Mouse (Mus musculus) neural tube, embryonic 13.5 days (tissue): ENCODE data around the gene Ttll3. TPM values are rescaled to one million over a fixed set of nuclear protein-coding genes. Genes with fewer than 3 reads are reported as not detected.

ENCODE experiments used
- ATAC-seq: fragments of 200-750 bp; cut with Nextera tagmentation; 2 replicates; pipeline ENCODE4 v1.8.0; 2017; ENCODE audit warnings: low read depth, mild to moderate bottlenecking, moderate TSS enrichment, moderate library complexity
- H3K27ac ChIP-seq: fragments of 300-500 bp; sonication (generic); replicated peaks from 2 replicates; pipeline ENCODE4 v1.5.1; 2015; ENCODE audit warnings: moderate library complexity, mild to moderate bottlenecking, inconsistent platforms
- H3K27me3 ChIP-seq: fragments of 300-500 bp; sonication (generic); 2 replicates; pipeline ENCODE4 v1.6.1; 2015; ENCODE audit warnings: mild to moderate bottlenecking, inconsistent platforms
- H3K36me3 ChIP-seq: fragments of 300-500 bp; sonication (generic); 2 replicates; pipeline ENCODE4 v1.6.1; 2015; ENCODE audit warnings: mild to moderate bottlenecking, inconsistent platforms
- H3K4me1 ChIP-seq: fragments of 300-500 bp; sonication (generic); replicated peaks from 2 replicates; pipeline ENCODE4 v1.6.1; 2015; ENCODE audit warnings: inconsistent platforms
- H3K4me2 ChIP-seq: fragments of 300-500 bp; sonication (generic); 2 replicates; pipeline ENCODE4 v1.6.1; 2015; ENCODE audit warnings: inconsistent platforms, mild to moderate bottlenecking, moderate library complexity
- H3K4me3 ChIP-seq: fragments of 300-500 bp; sonication (generic); 2 replicates; pipeline ENCODE4 v1.5.1; 2015; ENCODE audit warnings: mild to moderate bottlenecking, inconsistent platforms
- H3K9ac ChIP-seq: fragments of 300-500 bp; sonication (generic); 2 replicates; pipeline ENCODE4 v1.6.1; 2015; ENCODE audit warnings: moderate library complexity, mild to moderate bottlenecking, inconsistent platforms
- H3K9me3 ChIP-seq: fragments of 300-500 bp; sonication (generic); 2 replicates; pipeline ENCODE4 v1.6.1; 2016; ENCODE audit warnings: inconsistent platforms
- WGBS: fragments of 180-500 bp; shearing (Covaris S2); methylation state at CpG from one replicate; pipeline ENCODE4 v1.1.7; 2015; 5-methylcytosine and 5-hydroxymethylcytosine counted together
- polyA plus RNA-seq: library from polyadenylated mRNA; unstranded; fragments of >200 nt; fragmentation: Nextera tagmentation; extraction: Ambion mirVana; gene quantifications from 2 replicates; pipeline ENCODE4 v1.2.1, GENCODE M21; 2015

The Ttll3 gene
- polyA plus RNA-seq, 1 experiment from 2014 or later = 9.9 TPM

- Histone ChIP-seq H3K9me3 (no peaks in the 10 kb centered on the region), H3K4me2 (no peak overlapping the region), H3K9ac (no peak overlapping the region), H3K27ac (no peak overlapping the region), H3K27me3 (no peaks in the 10 kb centered on the region), H3K4me3 (no peak overlapping the region), H3K36me3 (peaks cover 31% of the 10 kb centered on the region), H3K4me1 (no peaks in the 10 kb centered on the region)
- peak; percentile 15; the same call in 1 of the 2 replicates for ATAC-seq
- WGBS = 74% methylated on average over 12 of the region's 12 CpGs
These were observed 15.8 kb downstream of the Ttll3 start for GRCm38 (mm10) chr6:113404649-113405448.

- Histone ChIP-seq H3K4me3 (no peak overlapping the region), H3K27ac (no peak overlapping the region)
These were observed 16.4 kb downstream of the Ttll3 start for GRCm38 (mm10) chr6:113405483-113405882.

GRCm38 (mm10) chr6:113406683-113407082 is 17.6 kb downstream of the Ttll3 start:
- no peak overlapping the region for H3K9ac ChIP-seq
- no peaks in the 10 kb centered on the region for H3K9me3 ChIP-seq
- no peak for ATAC-seq
- 78% methylated on average over 9 of the region's 9 CpGs for WGBS
- no peak overlapping the region for H3K27ac ChIP-seq
- no peaks in the 10 kb centered on the region for H3K27me3 ChIP-seq
- no peak overlapping the region for H3K4me3 ChIP-seq
- H3K4me1 ChIP-seq = no peaks in the 10 kb centered on the region
- peaks cover 40% of the 10 kb centered on the region for H3K36me3 ChIP-seq
- H3K4me2 ChIP-seq = no peak overlapping the region

More at GRCm38 (mm10) chr6:113405483-113405882, 16.4 kb downstream of the Ttll3 start:
- Histone ChIP-seq H3K9me3 (no peaks in the 10 kb centered on the region), H3K9ac (no peak overlapping the region), H3K4me2 (no peak overlapping the region), H3K4me1 (no peaks in the 10 kb centered on the region), H3K36me3 (peaks cover 31% of the 10 kb centered on the region), H3K27me3 (no peaks in the 10 kb centered on the region)
- ATAC-seq = no peak
- 94% methylated on average over 6 of the region's 6 CpGs for WGBS

GRCm38 (mm10) chr6:113410001-113410400 is 20.9 kb downstream of the Ttll3 start:
- Histone ChIP-seq H3K36me3 (peaks cover 59% of the 10 kb centered on the region), H3K4me3 (no peak overlapping the region), H3K27ac (no peak overlapping the region), H3K4me2 (no peak overlapping the region), H3K4me1 (no peaks in the 10 kb centered on the region), H3K9me3 (no peaks in the 10 kb centered on the region), H3K9ac (no peak overlapping the region), H3K27me3 (no peaks in the 10 kb centered on the region)
- no peak for ATAC-seq
- WGBS = 80% methylated on average over 1 of the region's 1 CpGs

GRCm38 (mm10) chr6:113416416-113416815 is 27.4 kb downstream of the Ttll3 start:
- WGBS = 72% methylated on average over 5 of the region's 5 CpGs
- ATAC-seq = no peak
- Histone ChIP-seq H3K4me1 (peaks cover 28% of the 10 kb centered on the region), H3K4me2 (no peak overlapping the region), H3K4me3 (no peak overlapping the region), H3K9ac (no peak overlapping the region), H3K27me3 (no peaks in the 10 kb centered on the region), H3K9me3 (no peaks in the 10 kb centered on the region), H3K27ac (no peak overlapping the region), H3K36me3 (peaks cover 32% of the 10 kb centered on the region)

GRCm38 (mm10) chr6:113418441-113419198 is 29.6 kb downstream of the Ttll3 start:
- H3K27ac ChIP-seq = peak overlapping the region; percentile 64
- peak overlapping the region; percentile 82 for H3K9ac ChIP-seq
- peak overlapping the region; percentile 97 for H3K4me2 ChIP-seq
- peak overlapping the region; percentile 66 for H3K4me3 ChIP-seq
- H3K36me3 ChIP-seq = peaks cover 25% of the 10 kb centered on the region
- no peaks in the 10 kb centered on the region for H3K27me3 ChIP-seq
- 16% methylated on average over 16 of the region's 16 CpGs for WGBS
- ATAC-seq = peak; percentile 70
- H3K4me1 ChIP-seq = peaks cover 28% of the 10 kb centered on the region
- no peaks in the 10 kb centered on the region for H3K9me3 ChIP-seq

GRCm38 (mm10) chr6:113419199-113419587 is 30.1 kb downstream of the Ttll3 start, which contains the start of gene Rpusd3:
Gene Rpusd3 (minus strand): TSS chr6:113419340.
- Histone ChIP-seq H3K36me3 (peaks cover 19% of the 10 kb centered on the region), H3K9ac (peak within 1 kb of the TSS; percentile 82), H3K4me1 (peaks cover 28% of the 10 kb centered on the region), H3K9me3 (no peaks in the 10 kb centered on the region), H3K27me3 (no peaks in the 10 kb centered on the region), H3K4me2 (peak within 1 kb of the TSS; percentile 97), H3K27ac (peak within 1 kb of the TSS; percentile 64), H3K4me3 (peak within 1 kb of the TSS; percentile 66)
- ATAC-seq = peak; percentile 98
- WGBS = under 1% methylated on average over 25 of the region's 25 CpGs

GRCm38 (mm10) chr6:113423000-113423399 is 33.9 kb downstream of the Ttll3 start:
- WGBS = 84% methylated on average over 4 of the region's 4 CpGs
- no peaks in the 10 kb centered on the region for H3K9me3 ChIP-seq
- ATAC-seq = no peak
- no peak overlapping the region for H3K4me3 ChIP-seq
- H3K4me2 ChIP-seq = no peak overlapping the region
- H3K27ac ChIP-seq = no peak overlapping the region
- H3K4me1 ChIP-seq = peaks cover 12% of the 10 kb centered on the region
- H3K27me3 ChIP-seq = no peaks in the 10 kb centered on the region; the same call in 1 of the 2 replicates
- no peak overlapping the region for H3K9ac ChIP-seq
- H3K36me3 ChIP-seq = no peaks in the 10 kb centered on the region

- Histone ChIP-seq H3K9me3 (no peaks in the 10 kb centered on the region), H3K36me3 (no peaks in the 10 kb centered on the region), H3K9ac (no peak overlapping the region), H3K27ac (no peak overlapping the region), H3K27me3 (no peaks in the 10 kb centered on the region; the same call in 1 of the 2 replicates), H3K4me1 (peaks cover 4% of the 10 kb centered on the region), H3K4me2 (no peak overlapping the region), H3K4me3 (no peak overlapping the region)
- ATAC-seq = no peak
- 92% methylated on average over 7 of the region's 7 CpGs for WGBS
These were observed 35.1 kb downstream of the Ttll3 start for GRCm38 (mm10) chr6:113424187-113424586.

GRCm38 (mm10) chr6:113426696-113427095 is 37.6 kb downstream of the Ttll3 start:
- H3K9me3 ChIP-seq = no peaks in the 10 kb centered on the region
- no peak overlapping the region for H3K9ac ChIP-seq
- H3K4me1 ChIP-seq = no peaks in the 10 kb centered on the region
- H3K4me2 ChIP-seq = no peak overlapping the region
- no peak overlapping the region for H3K27ac ChIP-seq
- no peak overlapping the region for H3K4me3 ChIP-seq
- no peaks in the 10 kb centered on the region for H3K36me3 ChIP-seq
- no peak for ATAC-seq
- H3K27me3 ChIP-seq = no peaks in the 10 kb centered on the region; the same call in 1 of the 2 replicates
- 91% methylated on average over 4 of the region's 4 CpGs for WGBS

- WGBS = 57% methylated on average over 3 of the region's 3 CpGs
- no peak overlapping the region for H3K9ac ChIP-seq
- H3K4me1 ChIP-seq = no peaks in the 10 kb centered on the region
- no peak for ATAC-seq
- H3K27me3 ChIP-seq = no peaks in the 10 kb centered on the region; the same call in 1 of the 2 replicates
- no peak overlapping the region for H3K27ac ChIP-seq
- H3K36me3 ChIP-seq = no peaks in the 10 kb centered on the region
- H3K4me3 ChIP-seq = no peak overlapping the region
- H3K4me2 ChIP-seq = no peak overlapping the region
- H3K9me3 ChIP-seq = no peaks in the 10 kb centered on the region
These were observed 38.3 kb downstream of the Ttll3 start for GRCm38 (mm10) chr6:113427397-113427796.

GRCm38 (mm10) chr6:113428006-113428405 is 38.9 kb downstream of the Ttll3 start:
- ATAC-seq = no peak
- WGBS = 89% methylated on average over 16 of the region's 16 CpGs
- Histone ChIP-seq H3K4me1 (no peaks in the 10 kb centered on the region), H3K9me3 (no peaks in the 10 kb centered on the region), H3K27me3 (no peaks in the 10 kb centered on the region; the same call in 1 of the 2 replicates), H3K9ac (no peak overlapping the region), H3K4me2 (no peak overlapping the region), H3K27ac (no peak overlapping the region), H3K4me3 (no peak overlapping the region), H3K36me3 (no peaks in the 10 kb centered on the region)
